Mouse (Mus musculus): ENCODE data around the gene Cnn3.

Gene Cnn3

GRCm38 (mm10) chr3:121448606-121449005, 22.3 kb downstream of the Cnn3 start:
- DNase-seq (ENCODE audit: low read depth, low spot score), result no peak

GRCm38 (mm10) chr3:121449527-121449926, 23.2 kb downstream of the Cnn3 start:
- DNase-seq (ENCODE audit: low read depth, low spot score), result no peak

GRCm38 (mm10) chr3:121451404-121451803, 25.1 kb downstream of the Cnn3 start:
- DNase-seq (ENCODE audit: low read depth, low spot score), result no peak

GRCm38 (mm10) chr3:121458545-121459492, 32.5 kb downstream of the Cnn3 start:
- DNase-seq (ENCODE audit: low read depth, low spot score), result peak; percentile 61

- DNase-seq (ENCODE audit: low read depth, low spot score), result peak; percentile 62
Measured at GRCm38 (mm10) chr3:121460473-121461193, 34.3 kb downstream of the Cnn3 start.

GRCm38 (mm10) chr3:121461477-121461876, 35.2 kb downstream of the Cnn3 start:
- DNase-seq (ENCODE audit: low read depth, low spot score), result no peak

GRCm38 (mm10) chr3:121462782-121463181, 36.5 kb downstream of the Cnn3 start:
- no peak for DNase-seq (ENCODE audit: low read depth, low spot score)

GRCm38 (mm10) chr3:121464733-121465305, 38.5 kb downstream of the Cnn3 start:
- peak; percentile 60 for DNase-seq (ENCODE audit: low read depth, low spot score)

GRCm38 (mm10) chr3:121465795-121466194, 39.5 kb downstream of the Cnn3 start:
- no peak for DNase-seq (ENCODE audit: low read depth, low spot score)

GRCm38 (mm10) chr3:121467094-121467552, 40.8 kb downstream of the Cnn3 start:
- peak; percentile 57 for DNase-seq (ENCODE audit: low read depth, low spot score)

- DNase-seq (ENCODE audit: low read depth, low spot score), result peak; percentile 52
Measured at GRCm38 (mm10) chr3:121468136-121468535, 41.8 kb downstream of the Cnn3 start.

- DNase-seq (ENCODE audit: low read depth, low spot score), result peak; percentile 49
Measured at GRCm38 (mm10) chr3:121469185-121469975, 43.1 kb downstream of the Cnn3 start.

- DNase-seq (ENCODE audit: low read depth, low spot score), result no peak
Measured at GRCm38 (mm10) chr3:121471703-121472102, 45.4 kb downstream of the Cnn3 start.

- DNase-seq (ENCODE audit: low read depth, low spot score), result no peak
Measured at GRCm38 (mm10) chr3:121474738-121475137, 48.4 kb downstream of the Cnn3 start.

- no peak for DNase-seq (ENCODE audit: low read depth, low spot score)
Measured at GRCm38 (mm10) chr3:121480030-121480960, 54.0 kb downstream of the Cnn3 start.

GRCm38 (mm10) chr3:121480961-121481436, 54.7 kb downstream of the Cnn3 start:
- DNase-seq (ENCODE audit: low read depth, low spot score), result no peak

GRCm38 (mm10) chr3:121481564-121481963, 55.3 kb downstream of the Cnn3 start:
- no peak for DNase-seq (ENCODE audit: low read depth, low spot score)

- DNase-seq (ENCODE audit: low read depth, low spot score), result no peak
Measured at GRCm38 (mm10) chr3:121483266-121484161, 57.2 kb downstream of the Cnn3 start.

- DNase-seq (ENCODE audit: low read depth, low spot score), result no peak
Measured at GRCm38 (mm10) chr3:121485201-121485600, 58.9 kb downstream of the Cnn3 start.

All from R1 (cell line).